In genomic region chr4:134549899-134550298, GRCm38 (mm10) we compare ENCODE assay signal across 20 mouse cellular contexts. TPM values are rescaled to one million over a fixed set of nuclear protein-coding genes. Genes with fewer than 3 reads are reported as not detected.
DNase-seq lines count a peak whose midpoint lies in the region; ATAC-seq and TF ChIP-seq lines count a peak whose summit lies in the region.
"Had no signal": no experiment of that assay in that cellular context is flagged by ENCODE, and none has a peak within 500 bp of the region (broad histone marks: within the 10 kb centered on the region; RNA-seq: fewer than 3 reads in every experiment).

No protein-coding gene starts in this region.

- peaks cover 40% of the 10 kb centered on the region for H3K4me1 ChIP-seq in hindbrain, embryonic 10.5 days (replicated peaks)
- peaks cover 18% of the 10 kb centered on the region for H3K4me1 ChIP-seq in hindbrain, embryonic 16.5 days (ENCODE audit: control insufficient read depth, insufficient read depth, low read depth, low read length)
- peaks cover 18% of the 10 kb centered on the region for H3K4me1 ChIP-seq in liver, postnatal 0 days (ENCODE audit: insufficient read depth)
- peaks cover 24% of the 10 kb centered on the region for H3K4me1 ChIP-seq in liver, embryonic 11.5 days (replicated peaks; ENCODE audit: control insufficient read depth, insufficient read depth, low read length)
- peaks cover 0 to 17% of the 10 kb centered on the region in 2 experiments; a peak in 1 of 4 replicates for H3K4me1 ChIP-seq in MEL (ENCODE audit: control insufficient read depth in 1 of 2, insufficient read depth in 2 of 2, low read length in 2 of 2)
- peaks cover 2% of the 10 kb centered on the region; the same call in 1 of the 2 replicates for H3K4me1 ChIP-seq in bone marrow, adult 2 months (ENCODE audit: control insufficient read depth, insufficient read depth, low read length)

- TF ChIP-seq EP300 in liver, postnatal 0 days (IDR thresholded peaks at IDR 0.05; ENCODE audit: low read depth) = no peak
- TF ChIP-seq EP300 in MEL (IDR thresholded peaks at IDR 0.05; ENCODE audit: low read depth in 1 of 2, low read length in 2 of 2) = no peak

- 0 out of 2 replicates have a peak, but pooled peaks cover 1% of the 10 kb centered on the region for H3K79me2 ChIP-seq in MEL (ENCODE audit: control insufficient read depth, insufficient read depth, low read length, poor library complexity)

- ATAC-seq in hindbrain, embryonic 16.5 days = no peak
- ATAC-seq in liver, postnatal 0 days = no peak
- ATAC-seq in liver, embryonic 11.5 days (replicated peaks; ENCODE audit: low FRiP score) = no peak
- no peak for ATAC-seq in inflammation-experienced regulatory T-cells, adult 6 months
- ATAC-seq: forebrain, embryonic 13.5 days had no signal

- H3K9ac ChIP-seq in hindbrain, embryonic 16.5 days (ENCODE audit: low read depth, low read length) = no peak overlapping the region
- H3K9ac ChIP-seq in liver, postnatal 0 days (replicated peaks) = no peak overlapping the region
- H3K9ac ChIP-seq in liver, embryonic 11.5 days (ENCODE audit: low read depth, low read length) = no peak overlapping the region
- no peak overlapping the region for H3K9ac ChIP-seq in MEL (ENCODE audit: control insufficient read depth, low read depth, low read length, poor library complexity, severe bottlenecking)
- H3K9ac ChIP-seq: forebrain, embryonic 13.5 days; heart, embryonic 15.5 days; limb, embryonic 13.5 days; neural tube, embryonic 13.5 days; stomach, embryonic 15.5 days had no signal

- TF ChIP-seq RAD21 in MEL (IDR thresholded peaks at IDR 0.05; ENCODE audit: low read depth, low read length) = no peak; the same call in 1 of the 2 replicates

- H3K27me3 ChIP-seq in hindbrain, embryonic 10.5 days (ENCODE audit: insufficient read depth, poor library complexity, severe bottlenecking) = no peaks in the 10 kb centered on the region
- H3K27me3 ChIP-seq in hindbrain, embryonic 16.5 days (replicated peaks; ENCODE audit: control insufficient read depth, insufficient read depth, low read length) = no peaks in the 10 kb centered on the region
- peaks cover 6% of the 10 kb centered on the region; the same call in 1 of the 2 replicates for H3K27me3 ChIP-seq in liver, postnatal 0 days (ENCODE audit: insufficient read depth, low read length)
- H3K27me3 ChIP-seq in liver, embryonic 11.5 days (replicated peaks; ENCODE audit: control insufficient read depth, insufficient read depth, low read length) = no peaks in the 10 kb centered on the region
- no peaks in the 10 kb centered on the region for H3K27me3 ChIP-seq in MEL (ENCODE audit: control insufficient read depth in 1 of 2, insufficient read depth in 2 of 2, low read length in 2 of 2)
- H3K27me3 ChIP-seq: forebrain, embryonic 13.5 days; heart, embryonic 15.5 days; limb, embryonic 13.5 days; neural tube, embryonic 13.5 days; stomach, embryonic 15.5 days had no signal

- H3K4me3 ChIP-seq in hindbrain, embryonic 10.5 days = 0 out of 2 replicates have a peak overlapping the region, but pooled peaks have one; percentile 78
- H3K4me3 ChIP-seq in hindbrain, embryonic 16.5 days (ENCODE audit: low read length) = no peak overlapping the region
- no peak overlapping the region for H3K4me3 ChIP-seq in liver, postnatal 0 days (ENCODE audit: low read depth, low read length)
- H3K4me3 ChIP-seq in liver, embryonic 11.5 days (ENCODE audit: low read depth, low read length) = no peak overlapping the region
- H3K4me3 ChIP-seq in MEL (ENCODE audit: control insufficient read depth in 1 of 2, insufficient read depth in 1 of 2, low read depth in 2 of 2, low read length in 2 of 2) = no peak overlapping the region
- H3K4me3 ChIP-seq in bone marrow, adult 2 months (replicated peaks; ENCODE audit: control insufficient read depth, low read depth, low read length) = no peak overlapping the region
- H3K4me3 ChIP-seq: heart, embryonic 15.5 days; stomach, embryonic 15.5 days had no signal

- no peak overlapping the region for H3K4me2 ChIP-seq in hindbrain, embryonic 16.5 days (ENCODE audit: low read length)
- H3K4me2 ChIP-seq in liver, postnatal 0 days (ENCODE audit: low read depth, low read length) = no peak overlapping the region
- H3K4me2 ChIP-seq in liver, embryonic 11.5 days = no peak overlapping the region
- H3K4me2 ChIP-seq: heart, embryonic 15.5 days; limb, embryonic 13.5 days; stomach, embryonic 15.5 days had no signal

- no peak for TF ChIP-seq POLR2A in MEL (IDR thresholded peaks at IDR 0.05; ENCODE audit: control insufficient read depth in 1 of 2, insufficient read depth in 1 of 2, low read depth in 1 of 2, low read length in 2 of 2, poor library complexity in 1 of 2)
- no peak for TF ChIP-seq POLR2A in bone marrow, adult 2 months (IDR thresholded peaks at IDR 0.05; ENCODE audit: borderline replicate concordance, control insufficient read depth, low read depth, low read length)

- peak; percentile 39 for TF ChIP-seq CTCF in liver, postnatal 0 days (IDR thresholded peaks at IDR 0.05; ENCODE audit: low read depth)
- peak; percentile 33 to 42 (median 41) for TF ChIP-seq CTCF in MEL (IDR thresholded peaks at IDR 0.05 in 2 of 3, conservative IDR thresholded peaks at IDR 0.05 in 1 of 3; ENCODE audit: control insufficient read depth in 1 of 3, insufficient read depth in 1 of 3, low read depth in 2 of 3, low read length in 3 of 3, poor library complexity in 1 of 3, severe bottlenecking in 1 of 3)
- peak; percentile 22; the same call in 1 of the 2 replicates for TF ChIP-seq CTCF in bone marrow, adult 2 months (IDR thresholded peaks at IDR 0.05; ENCODE audit: control insufficient read depth, insufficient read depth, low read length)

- peaks cover 61% of the 10 kb centered on the region for H3K36me3 ChIP-seq in hindbrain, embryonic 10.5 days
- H3K36me3 ChIP-seq in hindbrain, embryonic 16.5 days (ENCODE audit: control insufficient read depth, insufficient read depth, low read length) = peaks cover 9% of the 10 kb centered on the region
- no peaks in the 10 kb centered on the region; the same call in 1 of the 2 replicates for H3K36me3 ChIP-seq in liver, postnatal 0 days (replicated peaks; ENCODE audit: insufficient read depth, low read length)
- H3K36me3 ChIP-seq in liver, embryonic 11.5 days (ENCODE audit: control insufficient read depth, insufficient read depth, low read length) = peaks cover 12% of the 10 kb centered on the region
- peaks cover 0 to 3% of the 10 kb centered on the region in 2 experiments; a peak in 1 of 4 replicates for H3K36me3 ChIP-seq in MEL (ENCODE audit: control insufficient read depth in 1 of 2, insufficient read depth in 2 of 2, low read length in 2 of 2)
- H3K36me3 ChIP-seq: G1E had no signal

- 98% methylated on average over 8 of the region's 8 CpGs for WGBS in hindbrain, embryonic 10.5 days
- WGBS in hindbrain, embryonic 16.5 days = over 99% methylated on average over 8 of the region's 8 CpGs
- WGBS in liver, postnatal 0 days (ENCODE audit: insufficient replicate concordance) = 97% methylated on average over 8 of the region's 8 CpGs
- 96% methylated on average over 8 of the region's 8 CpGs for WGBS in liver, embryonic 11.5 days
- WGBS in bone marrow, adult 2 months = 94% methylated on average over 8 of the region's 8 CpGs

- peaks cover 10% of the 10 kb centered on the region for H3K9me3 ChIP-seq in hindbrain, embryonic 10.5 days
- H3K9me3 ChIP-seq in hindbrain, embryonic 16.5 days (ENCODE audit: control insufficient read depth, low read length) = peaks cover 5% of the 10 kb centered on the region
- peaks cover 5% of the 10 kb centered on the region; the same call in 1 of the 2 replicates for H3K9me3 ChIP-seq in liver, postnatal 0 days (ENCODE audit: low read length)
- peaks cover 4% of the 10 kb centered on the region for H3K9me3 ChIP-seq in liver, embryonic 11.5 days (ENCODE audit: control insufficient read depth, low read length)
- no peaks in the 10 kb centered on the region for H3K9me3 ChIP-seq in MEL (replicated peaks; ENCODE audit: insufficient read depth, low read length)

- DNase-seq in hindbrain, embryonic 10.5 days (ENCODE audit: low spot score) = no peak
- DNase-seq in liver, postnatal 0 days = no peak
- no peak for DNase-seq in liver, embryonic 11.5 days (ENCODE audit: low spot score)
- peak; percentile 40 for DNase-seq in MEL (ENCODE audit: low read depth, low spot score)
- DNase-seq: adrenal gland, adult 8-10 months; kidney, adult 11 months; kidney, postnatal 10 days; layer of hippocampus, adult 9-11 months; spleen, adult 18-20 months; thymus, postnatal 25 days had no signal

- no peak overlapping the region for H3K27ac ChIP-seq in hindbrain, embryonic 10.5 days
- no peak overlapping the region for H3K27ac ChIP-seq in hindbrain, embryonic 16.5 days (ENCODE audit: low read depth, low read length)
- H3K27ac ChIP-seq in liver, postnatal 0 days (ENCODE audit: low read depth) = no peak overlapping the region
- H3K27ac ChIP-seq in liver, embryonic 11.5 days (ENCODE audit: low read depth, low read length) = no peak overlapping the region
- H3K27ac ChIP-seq in MEL (ENCODE audit: control insufficient read depth, low read depth, low read length) = no peak overlapping the region
- H3K27ac ChIP-seq in bone marrow, adult 2 months (ENCODE audit: control insufficient read depth, insufficient read depth, low read depth, low read length, poor library complexity) = no peak overlapping the region
- H3K27ac ChIP-seq: forebrain, embryonic 13.5 days; heart, embryonic 15.5 days; limb, embryonic 13.5 days; neural tube, embryonic 13.5 days; stomach, embryonic 15.5 days had no signal

RNA-seq across cellular contexts. Expression of gene Selenon, which starts 2.1 kb away (rescaled TPM):
- polyA plus RNA-seq in hindbrain, embryonic 10.5 days (2016; fragmentation: Nextera tagmentation; extraction: Ambion mirVana) = 8.6 and 10.3 TPM in 2 replicates
- 6.7 and 7.0 TPM in 2 replicates for polyA plus RNA-seq in hindbrain, embryonic 16.5 days (2015; fragmentation: Nextera tagmentation; extraction: Ambion mirVana)
- polyA plus RNA-seq in liver, postnatal 0 days (2015; fragmentation: Nextera tagmentation; extraction: Ambion mirVana) = 2.8 TPM in 2 replicates
- polyA plus RNA-seq in liver, embryonic 11.5 days (2014; fragmentation: Nextera tagmentation; extraction: Ambion mirVana) = 12.4 and 13.1 TPM in 2 replicates
- 2.2 and 2.9 TPM in 2 replicates for total RNA-seq in MEL (2012; rRNA removed)
- 10 to 100 TPM in 1 of 2 experiments, not detected in 1; 16.3 TPM for polyA plus RNA-seq in MEL (2012; ENCODE audit: insufficient read depth in 1 of 2, insufficient read length in 2 of 2, low read depth in 1 of 2, low replicate concordance in 2 of 2, missing spikeins in 1 of 2)
- 7.1 and 8.4 TPM in 2 replicates for polyA plus RNA-seq in bone marrow, adult 2 months (2011; ENCODE audit: insufficient read depth, insufficient read length, low replicate concordance, missing spikeins)
- polyA plus RNA-seq in inflammation-experienced regulatory T-cells, adult 6 months (2017; shearing (Covaris generic)) = under 1 TPM; 0.44 to 0.63 (median 0.63) TPM
- polyA plus RNA-seq: G1E had no signal

RNA-seq across cellular contexts. Expression of gene Mtfr1l, which starts 14.7 kb away (rescaled TPM):
- 115 and 125 TPM in 2 replicates for polyA plus RNA-seq in hindbrain, embryonic 10.5 days (2016; fragmentation: Nextera tagmentation; extraction: Ambion mirVana)
- polyA plus RNA-seq in hindbrain, embryonic 16.5 days (2015; fragmentation: Nextera tagmentation; extraction: Ambion mirVana) = 176 and 182 TPM in 2 replicates
- polyA plus RNA-seq in liver, postnatal 0 days (2015; fragmentation: Nextera tagmentation; extraction: Ambion mirVana) = 56.9 and 60.3 TPM in 2 replicates
- 107 and 114 TPM in 2 replicates for polyA plus RNA-seq in liver, embryonic 11.5 days (2014; fragmentation: Nextera tagmentation; extraction: Ambion mirVana)
- total RNA-seq in MEL (2012; rRNA removed) = 44.3 and 52.0 TPM in 2 replicates
- 10 to 100 TPM in 1 of 2 experiments, not detected in 1; 88.3 TPM for polyA plus RNA-seq in MEL (2012; ENCODE audit: insufficient read depth in 1 of 2, insufficient read length in 2 of 2, low read depth in 1 of 2, low replicate concordance in 2 of 2, missing spikeins in 1 of 2)
- 35.3 and 57.2 TPM in 2 replicates for polyA plus RNA-seq in bone marrow, adult 2 months (2011; ENCODE audit: insufficient read depth, insufficient read length, low replicate concordance, missing spikeins)
- 100 to 1,000 TPM in 1 of 3 experiments, 10 to 100 TPM in 2; 64.7 to 110 (median 89.2) TPM for polyA plus RNA-seq in inflammation-experienced regulatory T-cells, adult 6 months (2017; shearing (Covaris generic))

RNA-seq across cellular contexts. Expression of gene Aunip, which starts 39.1 kb away (rescaled TPM):
- 19.3 and 25.9 TPM in 2 replicates for polyA plus RNA-seq in hindbrain, embryonic 10.5 days (2016; fragmentation: Nextera tagmentation; extraction: Ambion mirVana)
- polyA plus RNA-seq in hindbrain, embryonic 16.5 days (2015; fragmentation: Nextera tagmentation; extraction: Ambion mirVana) = 2.4 and 2.9 TPM in 2 replicates
- 6.9 and 7.1 TPM in 2 replicates for polyA plus RNA-seq in liver, postnatal 0 days (2015; fragmentation: Nextera tagmentation; extraction: Ambion mirVana)
- 15.9 and 18.5 TPM in 2 replicates for polyA plus RNA-seq in liver, embryonic 11.5 days (2014; fragmentation: Nextera tagmentation; extraction: Ambion mirVana)
- 12.8 and 14.9 TPM in 2 replicates for total RNA-seq in MEL (2012; rRNA removed)
- 10 to 100 TPM in 1 of 2 experiments, not detected in 1; 20.6 TPM for polyA plus RNA-seq in MEL (2012; ENCODE audit: insufficient read depth in 1 of 2, insufficient read length in 2 of 2, low read depth in 1 of 2, low replicate concordance in 2 of 2, missing spikeins in 1 of 2)
- 9.5 and 13.9 TPM in 2 replicates for polyA plus RNA-seq in bone marrow, adult 2 months (2011; ENCODE audit: insufficient read depth, insufficient read length, low replicate concordance, missing spikeins)
- 1 to 10 TPM in 1 of 3 experiments, under 1 TPM in 2; 0.44 to 7.2 (median 0.94) TPM for polyA plus RNA-seq in inflammation-experienced regulatory T-cells, adult 6 months (2017; shearing (Covaris generic))
- total RNA-seq: monocyte, adult 5-6 weeks had no signal

RNA-seq across cellular contexts. Expression of gene Paqr7, which starts 53.4 kb away (rescaled TPM):
- polyA plus RNA-seq in hindbrain, embryonic 10.5 days (2016; fragmentation: Nextera tagmentation; extraction: Ambion mirVana) = 3.1 and 4.3 TPM in 2 replicates
- 40.5 and 46.7 TPM in 2 replicates for polyA plus RNA-seq in hindbrain, embryonic 16.5 days (2015; fragmentation: Nextera tagmentation; extraction: Ambion mirVana)
- 12.4 and 17.8 TPM in 2 replicates for polyA plus RNA-seq in liver, postnatal 0 days (2015; fragmentation: Nextera tagmentation; extraction: Ambion mirVana)
- polyA plus RNA-seq in liver, embryonic 11.5 days (2014; fragmentation: Nextera tagmentation; extraction: Ambion mirVana) = 2.5 and 3.0 TPM in 2 replicates
- 0.19 and 0.26 TPM in 2 replicates for total RNA-seq in MEL (2012; rRNA removed)
- 1 to 10 TPM in 1 of 2 experiments, not detected in 1; 2.4 TPM for polyA plus RNA-seq in MEL (2012; ENCODE audit: insufficient read depth in 1 of 2, insufficient read length in 2 of 2, low read depth in 1 of 2, low replicate concordance in 2 of 2, missing spikeins in 1 of 2)
- polyA plus RNA-seq in bone marrow, adult 2 months (2011; ENCODE audit: insufficient read depth, insufficient read length, low replicate concordance, missing spikeins) = 10.2 and 10.8 TPM in 2 replicates
- polyA plus RNA-seq in inflammation-experienced regulatory T-cells, adult 6 months (2017; shearing (Covaris generic)) = 10 to 100 TPM; 22.5 to 35.0 (median 31.7) TPM
